Mouse (Mus musculus): ENCODE data around the gene Ppp1r2. TPM values are rescaled to one million over a fixed set of nuclear protein-coding genes. Genes with fewer than 3 reads are reported as not detected.

Gene Ppp1r2
- polyA plus RNA-seq, 1 experiment: 25.7 TPM

- peak; percentile 46 for DNase-seq (ENCODE audit: low read depth)
Measured at GRCm38 (mm10) chr16:31290281-31290680, 15.2 kb upstream of the Ppp1r2 start.

GRCm38 (mm10) chr16:31287712-31288111 is 12.6 kb upstream of the Ppp1r2 start:
- DNase-seq (ENCODE audit: low read depth): no peak

- no peak for DNase-seq (ENCODE audit: low read depth)
Measured at GRCm38 (mm10) chr16:31286801-31287488, 11.9 kb upstream of the Ppp1r2 start.

DNA sequence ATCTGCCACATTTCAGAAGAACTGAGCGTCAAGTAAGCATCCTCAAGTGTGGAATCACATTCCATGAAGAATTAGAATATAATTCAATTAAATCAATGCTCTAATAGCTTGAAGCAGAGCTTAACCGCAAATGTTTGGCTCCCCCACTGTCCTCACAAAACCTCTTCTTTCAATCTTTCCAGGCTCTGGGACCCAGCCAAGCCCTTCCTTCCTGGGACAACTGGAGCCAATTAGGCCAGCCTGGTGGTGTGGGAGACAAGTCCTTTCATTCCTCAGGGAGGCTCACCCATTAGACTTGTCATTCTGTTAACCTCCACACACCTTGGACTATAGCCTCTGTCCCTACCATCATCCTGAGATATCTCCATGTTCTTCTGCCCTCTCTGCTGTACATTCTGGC is 6.9 kb upstream of the Ppp1r2 start:
- no peak for DNase-seq (ENCODE audit: low read depth)

DNA sequence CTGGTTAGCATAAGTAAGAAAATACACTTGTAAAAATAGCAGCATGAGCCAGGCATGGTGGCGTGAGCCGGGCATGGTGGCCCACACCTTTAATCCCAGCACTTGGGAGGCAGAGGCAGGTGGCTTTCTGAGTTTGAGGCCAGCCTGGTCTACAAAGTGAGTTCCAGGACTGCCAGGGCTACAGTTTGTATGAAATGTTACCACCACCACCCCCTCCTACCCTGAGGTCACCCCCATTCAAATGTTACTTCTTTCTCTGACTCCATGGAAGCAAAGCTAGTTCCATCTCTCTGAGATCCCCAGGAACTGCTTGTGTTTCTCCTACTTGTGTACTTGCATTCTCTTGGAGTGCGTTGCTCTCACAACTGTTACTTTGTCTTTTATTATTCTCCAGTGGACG is 5.1 kb upstream of the Ppp1r2 start:
- no peak for DNase-seq (ENCODE audit: low read depth)

DNA sequence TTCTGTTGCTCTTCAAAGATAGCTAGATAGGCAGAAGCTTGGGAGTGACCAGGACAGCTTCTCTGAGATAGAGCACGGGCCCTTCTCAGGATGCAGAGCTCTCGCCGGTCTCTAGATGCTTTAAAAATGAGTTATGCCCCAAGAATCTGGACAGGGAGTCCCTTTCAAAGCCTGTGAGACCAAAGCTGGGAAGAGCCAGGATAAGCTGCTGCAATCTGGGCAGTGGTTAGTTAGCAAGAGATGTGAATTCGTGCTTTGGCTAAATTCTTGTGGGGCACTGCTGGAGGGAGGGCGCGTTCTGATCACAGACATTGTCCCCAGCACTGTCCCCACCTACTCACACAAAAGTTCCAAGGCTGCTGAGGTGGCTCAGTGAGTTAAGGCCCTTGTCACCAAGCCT is 3.5 kb upstream of the Ppp1r2 start:
- DNase-seq (ENCODE audit: low read depth): no peak

- no peak for DNase-seq (ENCODE audit: low read depth)
Measured at GRCm38 (mm10) chr16:31278081-31278480, 3.0 kb upstream of the Ppp1r2 start.

DNA sequence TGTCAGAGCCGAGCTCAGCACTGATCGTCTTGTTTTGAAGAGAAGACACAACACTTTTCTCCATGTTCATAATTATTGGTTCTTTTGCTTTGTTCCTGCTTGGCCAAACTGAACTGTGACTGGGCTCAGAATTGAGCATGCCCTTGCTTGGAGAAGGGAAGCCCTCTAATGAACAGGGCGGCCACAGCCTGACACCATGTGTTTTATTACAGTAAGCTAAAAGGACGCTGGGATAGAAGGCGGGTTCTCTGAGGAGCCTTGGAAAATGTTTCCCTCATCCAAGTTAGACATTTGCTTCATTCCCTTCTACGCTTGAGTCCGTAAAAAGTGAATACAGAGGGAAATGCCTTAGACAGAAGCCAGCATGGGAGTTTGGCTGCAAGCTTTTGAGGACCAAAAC is 1.9 kb upstream of the Ppp1r2 start:
- no peak for DNase-seq (ENCODE audit: low read depth)

GRCm38 (mm10) chr16:31276539-31276938 is 1.5 kb upstream of the Ppp1r2 start:
- no peak for DNase-seq (ENCODE audit: low read depth)

DNA sequence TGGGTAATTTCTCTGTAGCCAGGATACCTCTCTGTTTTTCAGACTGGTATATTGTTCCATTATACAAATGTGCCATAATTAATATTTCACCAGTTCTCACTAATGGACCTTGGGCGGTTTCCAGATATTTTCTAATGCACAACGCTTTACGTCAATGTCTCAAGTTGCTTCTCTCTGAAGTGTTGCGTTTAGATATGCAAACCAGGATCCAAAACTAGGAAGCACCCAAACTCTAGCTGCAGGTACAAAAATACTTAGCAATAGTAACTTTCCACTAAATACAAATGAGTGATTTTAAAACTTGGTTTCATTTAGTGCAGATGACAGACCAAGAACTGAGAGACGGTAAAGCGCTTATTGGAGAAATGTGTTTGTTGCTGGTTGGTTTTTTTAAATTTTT is 993 bp downstream of the Ppp1r2 start:
- DNase-seq (ENCODE audit: low read depth): no peak

- no peak for DNase-seq (ENCODE audit: low read depth)
Measured at GRCm38 (mm10) chr16:31266692-31267091, 8.4 kb downstream of the Ppp1r2 start.

DNA sequence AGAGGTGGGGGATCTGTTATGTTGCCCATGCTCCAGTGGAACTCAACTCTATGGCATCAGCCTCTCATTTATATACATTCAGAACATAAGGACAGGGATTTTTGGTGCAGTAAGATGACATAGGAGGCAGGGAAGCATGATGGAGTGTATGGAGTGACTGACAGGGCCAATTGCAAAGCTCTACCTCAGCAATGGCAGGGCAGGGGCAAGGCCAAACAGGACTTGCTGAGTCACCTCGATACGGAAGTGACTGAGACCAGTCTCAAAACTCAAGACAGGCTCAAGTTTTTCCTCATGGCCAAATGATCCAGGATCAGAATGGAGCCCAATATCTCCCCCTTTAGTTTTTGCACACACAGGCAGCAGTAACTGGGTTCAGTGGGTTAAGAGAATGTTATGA is 18.9 kb downstream of the Ppp1r2 start:
- no peak for DNase-seq (ENCODE audit: low read depth)

- no peak for DNase-seq (ENCODE audit: low read depth)
Measured at GRCm38 (mm10) chr16:31255685-31256084, 19.4 kb downstream of the Ppp1r2 start.

DNA sequence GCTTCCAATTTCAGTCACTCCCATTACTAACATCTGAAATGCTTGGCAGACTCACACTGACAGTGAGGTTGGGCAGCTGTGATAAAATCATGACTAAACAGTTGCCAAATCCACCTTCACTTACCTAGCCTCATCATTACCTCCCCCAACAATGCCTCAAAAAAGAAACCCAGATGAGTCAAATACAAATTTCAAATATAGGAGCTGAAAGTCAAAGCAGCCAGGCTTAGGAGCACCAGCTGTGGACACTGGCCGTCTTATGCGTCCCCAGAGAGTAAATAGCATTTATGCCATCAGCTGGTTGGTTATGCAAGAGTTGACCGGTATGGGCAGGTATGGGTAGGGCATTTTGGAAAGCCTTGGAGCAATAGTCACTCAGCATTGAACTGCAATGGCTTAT is 25.7 kb downstream of the Ppp1r2 start:
- DNase-seq (ENCODE audit: low read depth): peak; percentile 42

GRCm38 (mm10) chr16:31248717-31249116 is 26.4 kb downstream of the Ppp1r2 start:
- DNase-seq (ENCODE audit: low read depth): no peak

- DNase-seq (ENCODE audit: low read depth): no peak
Measured at GRCm38 (mm10) chr16:31247442-31247841, 27.6 kb downstream of the Ppp1r2 start.

DNA sequence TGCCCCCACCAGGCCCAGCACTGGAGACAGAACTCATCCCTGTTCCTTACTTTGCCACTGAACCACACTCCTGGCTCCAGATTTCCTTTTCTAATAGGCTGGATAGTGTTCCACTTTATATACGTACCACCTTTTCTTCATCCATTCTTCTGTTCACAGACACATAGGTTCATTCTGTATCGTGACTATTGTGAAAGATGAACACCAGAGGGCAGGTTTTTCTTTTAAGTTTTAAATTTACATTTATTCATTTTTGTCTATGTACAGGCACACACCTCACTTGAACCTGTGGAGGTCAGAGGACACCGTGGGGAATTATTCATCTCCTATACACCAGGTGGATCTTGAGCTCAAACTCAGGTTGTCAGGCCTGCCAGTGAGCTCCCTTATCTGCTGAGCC is 31.0 kb downstream of the Ppp1r2 start:
- DNase-seq (ENCODE audit: low read depth): no peak

DNA sequence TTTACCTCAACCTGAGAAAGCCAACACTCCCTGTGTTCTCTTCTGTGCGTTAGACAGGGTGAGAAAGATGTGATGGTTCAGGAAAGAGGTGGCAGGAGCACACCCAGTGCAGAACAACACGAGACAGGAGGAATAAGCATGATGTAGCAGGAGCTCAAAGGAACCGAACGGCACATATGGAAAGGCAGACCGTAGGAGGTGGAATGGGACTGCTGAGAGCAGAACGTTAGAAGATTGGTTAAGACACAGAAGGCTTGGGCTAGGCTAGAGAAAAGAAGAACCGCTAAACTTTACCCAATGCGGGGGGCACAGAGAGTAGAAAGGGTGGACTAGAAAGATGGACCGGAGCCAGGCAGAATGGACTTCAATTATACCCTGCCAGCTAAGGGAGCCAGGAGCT is 33.6 kb downstream of the Ppp1r2 start:
- DNase-seq (ENCODE audit: low read depth): no peak

DNA sequence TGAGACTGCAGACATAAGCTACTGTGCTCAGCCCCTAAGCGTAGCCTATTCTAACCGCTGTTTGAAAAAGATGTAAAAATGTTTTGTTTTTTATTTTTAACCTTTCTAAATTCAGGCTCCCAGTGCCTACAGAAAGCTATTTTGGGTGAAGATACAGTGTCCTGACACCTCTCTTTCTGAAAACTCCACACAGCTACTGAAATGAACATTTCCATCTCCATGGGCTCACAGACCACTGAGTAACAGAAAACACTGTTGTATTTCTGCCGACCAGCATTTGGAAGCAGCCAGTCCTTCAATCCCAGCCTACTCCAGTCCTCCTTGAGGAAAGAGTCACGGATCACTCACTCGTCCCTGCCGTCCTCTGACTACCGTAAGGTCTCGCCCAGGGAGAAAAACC is 34.5 kb downstream of the Ppp1r2 start:
- no peak for DNase-seq (ENCODE audit: low read depth)

GRCm38 (mm10) chr16:31238281-31238680 is 36.8 kb downstream of the Ppp1r2 start:
- no peak for DNase-seq (ENCODE audit: low read depth)

- no peak for DNase-seq (ENCODE audit: low read depth)
Measured at GRCm38 (mm10) chr16:31235457-31236310, 39.4 kb downstream of the Ppp1r2 start.

- DNase-seq (ENCODE audit: low read depth): no peak
Measured at GRCm38 (mm10) chr16:31234808-31235456, 40.1 kb downstream of the Ppp1r2 start.

DNA sequence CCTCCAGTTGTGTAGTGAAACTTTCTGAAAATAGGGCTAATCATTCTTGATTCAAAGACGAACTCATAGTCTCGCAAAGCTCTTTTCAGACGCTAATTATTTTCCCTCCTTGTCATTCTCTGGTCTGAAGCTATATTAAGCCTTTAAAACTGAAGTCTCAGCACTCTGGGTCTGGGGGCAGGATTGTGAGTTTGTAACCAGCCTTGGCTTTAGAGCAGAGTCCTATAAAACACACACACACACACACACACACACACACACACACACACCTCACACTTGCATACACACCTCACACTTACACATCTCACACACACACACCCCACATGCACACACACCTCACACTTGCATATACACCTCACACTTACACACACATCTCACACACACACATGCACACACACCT is 40.7 kb downstream of the Ppp1r2 start:
- DNase-seq (ENCODE audit: low read depth): no peak
